Mouse (Mus musculus) neural tube, embryonic 13.5 days (tissue): Measurements from ENCODE around the gene Ascl5. TPM values are rescaled to one million over a fixed set of nuclear protein-coding genes. Genes with fewer than 3 reads are reported as not detected.
A peak's percentile ranks its signal among the peaks of the same experiment; 100 is the strongest.

Experiments used
- ATAC-seq: fragments of 200-750 bp; cut with Nextera tagmentation; 2 replicates; pipeline ENCODE4 v1.8.0; 2017; ENCODE audit warnings: low read depth, mild to moderate bottlenecking, moderate TSS enrichment, moderate library complexity
- H3K27ac ChIP-seq: fragments of 300-500 bp; sonication (generic); replicated peaks from 2 replicates; pipeline ENCODE4 v1.5.1; 2015; ENCODE audit warnings: moderate library complexity, mild to moderate bottlenecking, inconsistent platforms
- H3K27me3 ChIP-seq: fragments of 300-500 bp; sonication (generic); 2 replicates; pipeline ENCODE4 v1.6.1; 2015; ENCODE audit warnings: mild to moderate bottlenecking, inconsistent platforms
- H3K36me3 ChIP-seq: fragments of 300-500 bp; sonication (generic); 2 replicates; pipeline ENCODE4 v1.6.1; 2015; ENCODE audit warnings: mild to moderate bottlenecking, inconsistent platforms
- H3K4me1 ChIP-seq: fragments of 300-500 bp; sonication (generic); replicated peaks from 2 replicates; pipeline ENCODE4 v1.6.1; 2015; ENCODE audit warnings: inconsistent platforms
- H3K4me2 ChIP-seq: fragments of 300-500 bp; sonication (generic); 2 replicates; pipeline ENCODE4 v1.6.1; 2015; ENCODE audit warnings: inconsistent platforms, mild to moderate bottlenecking, moderate library complexity
- H3K4me3 ChIP-seq: fragments of 300-500 bp; sonication (generic); 2 replicates; pipeline ENCODE4 v1.5.1; 2015; ENCODE audit warnings: mild to moderate bottlenecking, inconsistent platforms
- H3K9ac ChIP-seq: fragments of 300-500 bp; sonication (generic); 2 replicates; pipeline ENCODE4 v1.6.1; 2015; ENCODE audit warnings: moderate library complexity, mild to moderate bottlenecking, inconsistent platforms
- H3K9me3 ChIP-seq: fragments of 300-500 bp; sonication (generic); 2 replicates; pipeline ENCODE4 v1.6.1; 2016; ENCODE audit warnings: inconsistent platforms
- WGBS: fragments of 180-500 bp; shearing (Covaris S2); methylation state at CpG from one replicate; pipeline ENCODE4 v1.1.7; 2015; 5-methylcytosine and 5-hydroxymethylcytosine counted together
- polyA plus RNA-seq: library from polyadenylated mRNA; unstranded; fragments of >200 nt; fragmentation: Nextera tagmentation; extraction: Ambion mirVana; gene quantifications from 2 replicates; pipeline ENCODE4 v1.2.1, GENCODE M21; 2015

The Ascl5 gene
- polyA plus RNA-seq, 1 experiment from 2014 or later = not detected

DNA sequence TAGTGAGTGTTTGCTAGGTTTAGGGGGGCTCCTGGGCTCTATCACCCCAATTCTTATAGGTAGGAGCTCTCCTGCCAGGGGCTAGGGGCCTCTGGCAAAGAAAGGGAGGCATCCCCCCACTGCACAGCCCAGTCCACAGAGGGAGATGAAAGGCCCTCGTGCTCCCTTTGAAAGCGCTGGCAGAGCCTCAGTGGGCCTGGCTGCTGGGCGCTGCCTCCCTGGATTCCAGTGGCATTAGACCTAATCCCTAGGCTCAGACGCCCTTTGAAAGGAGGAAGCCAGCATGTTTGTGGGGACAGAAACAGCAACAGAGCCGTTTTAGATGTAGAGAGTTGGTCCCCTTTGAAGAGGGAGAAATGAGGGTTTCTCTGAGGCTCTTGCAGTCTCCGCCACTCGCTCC lies 20.4 kb upstream of the Ascl5 start:
- Histone ChIP-seq H3K4me3 (no peak overlapping the region), H3K36me3 (peaks cover 99% of the 10 kb centered on the region), H3K27ac (no peak overlapping the region), H3K9ac (no peak overlapping the region), H3K4me2 (no peak overlapping the region), H3K9me3 (no peaks in the 10 kb centered on the region), H3K4me1 (no peaks in the 10 kb centered on the region), H3K27me3 (no peaks in the 10 kb centered on the region)
- no peak for ATAC-seq
- WGBS = 74% methylated on average over 7 of the region's 7 CpGs

- ATAC-seq = no peak
- Histone ChIP-seq H3K27me3 (no peaks in the 10 kb centered on the region), H3K36me3 (peaks cover 96% of the 10 kb centered on the region), H3K9me3 (no peaks in the 10 kb centered on the region), H3K4me2 (no peak overlapping the region), H3K9ac (no peak overlapping the region), H3K27ac (no peak overlapping the region), H3K4me1 (no peaks in the 10 kb centered on the region), H3K4me3 (no peak overlapping the region)
- WGBS = 86% methylated on average over 8 of the region's 8 CpGs
Measured at GRCm38 (mm10) chr1:136031697-136032096, 18.9 kb upstream of the Ascl5 start.

DNA sequence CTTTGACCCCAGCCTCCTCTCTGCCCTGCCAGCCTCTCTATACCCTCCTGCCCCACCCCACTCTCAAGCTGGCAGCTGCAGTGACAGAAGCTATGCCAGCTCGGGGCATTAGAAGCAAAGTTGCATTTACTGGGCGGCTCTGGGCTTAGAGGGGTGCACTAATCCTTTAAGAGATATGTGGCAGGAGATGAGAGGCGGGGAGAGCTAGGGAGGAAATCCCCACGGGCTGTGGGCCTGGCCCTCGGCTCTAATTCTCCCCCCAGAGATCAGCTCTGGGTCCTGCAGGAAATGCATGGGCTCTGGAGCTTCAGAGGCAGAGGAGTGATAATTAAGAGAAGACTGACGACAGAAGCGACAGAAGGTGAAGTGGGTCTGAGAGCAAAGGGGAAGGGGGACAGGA lies 17.6 kb upstream of the Ascl5 start:
- H3K36me3 ChIP-seq = peaks cover 83% of the 10 kb centered on the region
- WGBS = 82% methylated on average over 7 of the region's 7 CpGs

DNA sequence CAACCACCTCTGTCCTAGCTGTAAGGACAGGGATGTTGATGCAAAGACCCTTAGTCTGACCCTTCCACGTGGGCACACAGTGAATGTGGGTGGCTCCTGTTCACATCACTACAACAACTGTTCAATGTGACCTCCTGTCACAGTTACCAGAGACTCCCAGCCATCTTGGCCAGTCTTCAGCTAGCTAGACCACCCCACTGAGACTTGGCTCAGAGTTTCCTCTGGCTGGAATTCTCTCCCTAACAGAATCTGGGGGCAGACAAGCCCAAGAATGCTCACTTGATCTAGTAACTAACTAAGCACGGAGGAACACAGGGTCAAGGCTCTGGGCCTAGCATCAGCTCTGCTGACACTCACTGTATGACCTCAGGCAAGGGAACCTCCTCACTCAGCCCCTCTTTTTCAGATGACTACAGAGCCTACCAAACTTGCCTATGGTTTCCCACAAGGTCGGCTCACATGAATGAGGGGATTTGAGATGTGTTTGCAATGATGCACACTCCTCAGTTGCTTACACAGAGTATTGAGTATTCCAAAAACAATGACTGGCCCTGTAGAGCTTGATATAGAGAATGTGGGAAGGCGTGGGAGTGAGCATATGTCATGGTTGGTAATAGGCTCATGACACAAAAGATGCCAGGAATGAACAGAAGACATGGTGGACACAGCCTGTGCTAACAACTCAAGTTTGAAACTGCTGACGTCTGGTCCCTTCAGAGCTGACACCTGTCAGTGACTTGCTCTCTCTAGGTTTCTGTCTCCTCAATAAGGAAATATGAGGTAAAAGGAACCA lies 11.7 kb upstream of the Ascl5 start:
- Histone ChIP-seq H3K4me1 (peaks cover 15% of the 10 kb centered on the region), H3K36me3 (peaks cover 24% of the 10 kb centered on the region), H3K27me3 (peaks cover 8% of the 10 kb centered on the region; the same call in 1 of the 2 replicates), H3K4me2 (no peak overlapping the region), H3K4me3 (no peak overlapping the region), H3K9me3 (no peaks in the 10 kb centered on the region), H3K27ac (no peak overlapping the region), H3K9ac (no peak overlapping the region)
- ATAC-seq = no peak
- 75% methylated on average over 5 of the region's 5 CpGs for WGBS

More for the DNA sequence above, 17.6 kb upstream of the Ascl5 start:
- Histone ChIP-seq H3K4me3 (no peak overlapping the region), H3K4me2 (no peak overlapping the region), H3K9me3 (no peaks in the 10 kb centered on the region), H3K4me1 (no peaks in the 10 kb centered on the region), H3K9ac (no peak overlapping the region), H3K27ac (no peak overlapping the region), H3K27me3 (no peaks in the 10 kb centered on the region)
- ATAC-seq = no peak

DNA sequence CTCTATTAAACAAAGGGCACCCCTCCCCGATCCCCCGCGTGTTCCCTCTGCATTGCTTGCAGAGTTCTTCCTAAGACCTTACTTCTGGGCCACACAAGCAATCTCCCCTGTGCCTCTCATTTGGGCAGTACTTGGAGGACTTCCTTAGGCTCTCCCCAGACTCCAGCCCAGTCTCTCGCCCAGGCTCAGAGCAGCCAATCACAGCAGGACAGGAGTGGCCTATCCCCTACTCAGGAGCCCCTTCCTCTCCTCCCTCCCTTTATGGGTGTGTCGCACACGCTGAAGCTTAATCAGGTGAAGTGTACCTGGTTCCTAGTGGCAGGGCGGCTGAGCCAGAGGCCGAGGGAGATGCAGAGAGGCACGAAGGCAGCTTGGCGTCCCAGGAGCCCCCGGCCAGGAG lies 10.2 kb upstream of the Ascl5 start:
- Histone ChIP-seq H3K9me3 (no peaks in the 10 kb centered on the region), H3K4me2 (no peak overlapping the region), H3K27me3 (peaks cover 8% of the 10 kb centered on the region; the same call in 1 of the 2 replicates), H3K4me1 (peaks cover 15% of the 10 kb centered on the region), H3K27ac (no peak overlapping the region), H3K36me3 (peaks cover 9% of the 10 kb centered on the region; the same call in 1 of the 2 replicates), H3K4me3 (no peak overlapping the region), H3K9ac (0 out of 2 replicates have a peak overlapping the region, but pooled peaks have one; percentile 1)
- WGBS = 21% methylated on average over 11 of the region's 11 CpGs
- ATAC-seq = no peak

- peak; percentile 54; the same call in 1 of the 2 replicates for ATAC-seq
- Histone ChIP-seq H3K4me2 (no peak overlapping the region), H3K27me3 (peaks cover 8% of the 10 kb centered on the region; the same call in 1 of the 2 replicates), H3K4me1 (peaks cover 15% of the 10 kb centered on the region), H3K27ac (no peak overlapping the region), H3K9me3 (no peaks in the 10 kb centered on the region), H3K9ac (0 out of 2 replicates have a peak overlapping the region, but pooled peaks have one; percentile 1), H3K36me3 (peaks cover 4% of the 10 kb centered on the region; the same call in 1 of the 2 replicates), H3K4me3 (no peak overlapping the region)
- WGBS = 33% methylated on average over 4 of the region's 4 CpGs
Measured at GRCm38 (mm10) chr1:136040874-136041273, 9.7 kb upstream of the Ascl5 start.

- Histone ChIP-seq H3K27me3 (peaks cover 32% of the 10 kb centered on the region), H3K4me2 (no peak overlapping the region), H3K4me1 (peaks cover 15% of the 10 kb centered on the region), H3K36me3 (no peaks in the 10 kb centered on the region), H3K9ac (no peak overlapping the region), H3K27ac (no peak overlapping the region), H3K9me3 (no peaks in the 10 kb centered on the region), H3K4me3 (no peak overlapping the region)
- ATAC-seq = no peak
- WGBS = 16% methylated on average over 4 of the region's 4 CpGs
Measured at GRCm38 (mm10) chr1:136045774-136046173, 4.8 kb upstream of the Ascl5 start.

GRCm38 (mm10) chr1:136047432-136047831 lies 3.2 kb upstream of the Ascl5 start:
- 8% methylated on average over 2 of the region's 2 CpGs for WGBS
- no peak for ATAC-seq
- Histone ChIP-seq H3K4me1 (peaks cover 11% of the 10 kb centered on the region), H3K27ac (no peak overlapping the region), H3K27me3 (peaks cover 43% of the 10 kb centered on the region), H3K9ac (no peak overlapping the region), H3K4me2 (no peak overlapping the region), H3K4me3 (no peak overlapping the region), H3K36me3 (no peaks in the 10 kb centered on the region), H3K9me3 (no peaks in the 10 kb centered on the region)

- Histone ChIP-seq H3K27me3 (peaks cover 46% of the 10 kb centered on the region), H3K4me2 (no peak overlapping the region), H3K9ac (no peak overlapping the region), H3K36me3 (no peaks in the 10 kb centered on the region), H3K9me3 (no peaks in the 10 kb centered on the region), H3K4me1 (peaks cover 11% of the 10 kb centered on the region), H3K27ac (no peak overlapping the region), H3K4me3 (no peak overlapping the region)
- WGBS = 78% methylated on average over 9 of the region's 9 CpGs
- no peak for ATAC-seq
Measured at GRCm38 (mm10) chr1:136047894-136048293, 2.7 kb upstream of the Ascl5 start.

DNA sequence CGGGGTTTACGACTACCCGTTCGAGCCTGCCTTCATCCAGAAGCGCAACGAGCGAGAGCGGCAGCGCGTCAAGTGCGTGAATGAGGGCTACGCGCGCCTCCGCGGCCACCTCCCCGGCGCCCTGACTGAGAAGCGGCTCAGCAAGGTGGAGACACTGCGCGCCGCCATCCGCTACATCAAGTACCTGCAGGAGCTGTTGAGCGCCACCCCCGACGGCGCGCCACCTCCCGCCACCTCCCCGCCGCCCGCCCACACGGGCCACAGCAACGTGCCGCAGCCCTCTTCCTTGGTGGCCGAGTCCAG lies 360 bp downstream of the Ascl5 start:
- H3K4me2 ChIP-seq = peak overlapping the region; percentile 51
- H3K27me3 ChIP-seq = peaks cover 58% of the 10 kb centered on the region
- peak; percentile 44 for ATAC-seq
- H3K4me1 ChIP-seq = peaks cover 17% of the 10 kb centered on the region
- WGBS = 2% methylated on average over 36 of the region's 36 CpGs
- no peak overlapping the region for H3K27ac ChIP-seq
- H3K9ac ChIP-seq = peak overlapping the region; percentile 58
- peak overlapping the region; percentile 35 for H3K4me3 ChIP-seq
- H3K36me3 ChIP-seq = no peaks in the 10 kb centered on the region
- H3K9me3 ChIP-seq = no peaks in the 10 kb centered on the region

GRCm38 (mm10) chr1:136051465-136051864 lies 861 bp downstream of the Ascl5 start:
- H3K4me1 ChIP-seq = peaks cover 20% of the 10 kb centered on the region
- peak; percentile 70 for ATAC-seq
- H3K27me3 ChIP-seq = peaks cover 58% of the 10 kb centered on the region
- H3K4me3 ChIP-seq = peak overlapping the region; percentile 35
- H3K9me3 ChIP-seq = no peaks in the 10 kb centered on the region
- no peak overlapping the region for H3K27ac ChIP-seq
- peak overlapping the region; percentile 58; the same call in 1 of the 2 replicates for H3K9ac ChIP-seq
- no peaks in the 10 kb centered on the region for H3K36me3 ChIP-seq
- H3K4me2 ChIP-seq = peak overlapping the region; percentile 51
- WGBS = 0% methylated on average over 6 of the region's 6 CpGs

DNA sequence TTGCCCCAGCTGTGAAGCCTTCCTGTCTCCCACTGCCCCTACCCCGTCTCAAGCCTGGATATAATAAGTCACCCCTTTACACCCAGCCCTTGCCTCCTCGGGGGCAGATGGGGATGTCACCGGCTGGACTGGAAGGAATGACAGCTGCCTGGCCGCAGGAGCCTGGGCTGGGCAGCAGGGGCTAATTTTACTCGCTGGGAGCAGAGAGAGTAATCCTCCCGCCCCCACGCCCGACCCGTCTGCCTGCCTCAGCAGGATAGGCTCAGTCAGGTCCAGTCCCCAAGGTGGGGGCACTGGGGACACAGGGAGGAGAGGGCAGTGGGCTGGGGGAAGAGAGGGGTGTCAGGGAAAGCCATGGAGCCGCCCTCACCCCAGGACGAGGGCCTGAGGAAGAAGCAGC lies 1.9 kb downstream of the Ascl5 start, which contains the start of gene Cacna1s:
Gene Cacna1s (plus strand): TSS at position 204 of the 400 bp plus-strand sequence.
- H3K9ac ChIP-seq = no peak within 1 kb of the TSS

More for the DNA sequence above, 1.9 kb downstream of the Ascl5 start, which contains the start of gene Cacna1s:
- Histone ChIP-seq H3K9me3 (no peaks in the 10 kb centered on the region), H3K27ac (no peak within 1 kb of the TSS), H3K4me3 (no peak within 1 kb of the TSS), H3K27me3 (peaks cover 58% of the 10 kb centered on the region), H3K36me3 (no peaks in the 10 kb centered on the region), H3K4me1 (peaks cover 20% of the 10 kb centered on the region), H3K4me2 (no peak within 1 kb of the TSS)
- no peak for ATAC-seq
- 44% methylated on average over 11 of the region's 11 CpGs for WGBS
